Mouse (Mus musculus) right cerebral cortex, postnatal 36 days (tissue): ENCODE measurements around the gene Erbb2.

Experiments
- DNase-seq, 2 experiments: peaks; one replicate each; pipeline ENCODE4 v3.0.0; 2022; ENCODE audit warnings: low spot score in 2 of 2, mixed read lengths in 1 of 2

The Erbb2 gene

GRCm38 (mm10) chr11:98457367-98458120, 45.3 kb downstream of the Erbb2 start:
- DNase-seq: peak; percentile 56 to 59

GRCm38 (mm10) chr11:98458121-98458990, 46.1 kb downstream of the Erbb2 start:
- no peak for DNase-seq

GRCm38 (mm10) chr11:98459071-98459741, 46.9 kb downstream of the Erbb2 start:
- DNase-seq: no peak

- no peak for DNase-seq
Observed at GRCm38 (mm10) chr11:98459860-98460259, 47.6 kb downstream of the Erbb2 start.

- no peak for DNase-seq
Observed at GRCm38 (mm10) chr11:98461109-98461720, 48.9 kb downstream of the Erbb2 start.

GRCm38 (mm10) chr11:98462255-98462654, 50.0 kb downstream of the Erbb2 start:
- DNase-seq: no peak

- DNase-seq: no peak
Observed at GRCm38 (mm10) chr11:98463911-98464310, 51.6 kb downstream of the Erbb2 start.

- DNase-seq: no peak
Observed at GRCm38 (mm10) chr11:98464516-98464915, 52.2 kb downstream of the Erbb2 start.

- DNase-seq: no peak
Observed at GRCm38 (mm10) chr11:98469761-98470714, 57.8 kb downstream of the Erbb2 start.

- DNase-seq: no peak
Observed at GRCm38 (mm10) chr11:98470795-98471194, 58.5 kb downstream of the Erbb2 start.

- no peak for DNase-seq
Observed at GRCm38 (mm10) chr11:98472696-98473095, 60.4 kb downstream of the Erbb2 start.

GRCm38 (mm10) chr11:98473916-98474479, 61.7 kb downstream of the Erbb2 start:
- DNase-seq: no peak

GRCm38 (mm10) chr11:98474967-98475366, 62.7 kb downstream of the Erbb2 start:
- DNase-seq: no peak

- no peak for DNase-seq
Observed at GRCm38 (mm10) chr11:98475630-98476433, 63.6 kb downstream of the Erbb2 start.

GRCm38 (mm10) chr11:98476434-98476807, 64.2 kb downstream of the Erbb2 start:
- DNase-seq: no peak

GRCm38 (mm10) chr11:98477011-98477701, 64.9 kb downstream of the Erbb2 start:
- DNase-seq: no peak

GRCm38 (mm10) chr11:98479026-98479939, 67.0 kb downstream of the Erbb2 start:
- no peak for DNase-seq
